Mouse (Mus musculus) lung, embryonic 14.5 days (tissue): ENCODE results near the gene Fam117a. TPM values are rescaled to one million over a fixed set of nuclear protein-coding genes. Genes with fewer than 3 reads are reported as not detected.
A peak's percentile ranks its signal among the peaks of the same experiment; 100 is the strongest.

Experiments
- ATAC-seq: fragments of 200-750 bp; cut with Nextera tagmentation; 2 replicates; pipeline ENCODE4 v1.8.0; 2017; ENCODE audit warnings: mild to moderate bottlenecking, moderate TSS enrichment, moderate library complexity; ENCODE audit not compliant: insufficient read depth
- DNase-seq: peaks from one replicate; pipeline ENCODE4 v3.0.0-alpha.2; 2015
- H3K27ac ChIP-seq: fragments of 300-500 bp; sonication (generic); 2 replicates; pipeline ENCODE4 v1.5.1; 2014; ENCODE audit warnings: low read depth, mild to moderate bottlenecking, moderate library complexity
- H3K27me3 ChIP-seq: fragments of 300-500 bp; sonication (generic); 2 replicates; pipeline ENCODE4 v1.6.1; 2014; ENCODE audit warnings: low read length, control low read depth; ENCODE audit not compliant: insufficient read depth
- H3K36me3 ChIP-seq: fragments of 300-500 bp; sonication (generic); 2 replicates; pipeline ENCODE4 v1.6.1; 2014; ENCODE audit warnings: control low read depth; ENCODE audit not compliant: insufficient read depth
- H3K4me1 ChIP-seq: fragments of 300-500 bp; sonication (generic); 2 replicates; pipeline ENCODE4 v1.6.1; 2014; ENCODE audit warnings: antibody characterized with exemption, control low read depth; ENCODE audit not compliant: insufficient read depth
- H3K4me2 ChIP-seq: fragments of 300-500 bp; sonication (generic); 2 replicates; pipeline ENCODE4 v1.6.1; 2014; ENCODE audit warnings: mild to moderate bottlenecking
- H3K4me3 ChIP-seq: fragments of 300-500 bp; sonication (generic); 2 replicates; pipeline ENCODE4 v1.5.1; 2014; ENCODE audit warnings: low read depth, low read length
- H3K9ac ChIP-seq: fragments of 300-500 bp; sonication (generic); 2 replicates; pipeline ENCODE4 v1.6.1; 2014
- H3K9me3 ChIP-seq: fragments of 300-500 bp; sonication (generic); 2 replicates; pipeline ENCODE4 v1.6.1; 2016; ENCODE audit warnings: low read depth, low read length, control low read depth
- CTCF ChIP-seq: IDR thresholded peaks from 2 replicates; pipeline ENCODE4 v1.5.1; 2016; ENCODE audit warnings: antibody characterized with exemption, low read depth
- WGBS: fragments of 180-500 bp; shearing (Covaris S2); extraction: QIAGEN DNeasy Blood & Tissue Kit; methylation state at CpG from one replicate; pipeline ENCODE4 v1.1.7; 2014; 5-methylcytosine and 5-hydroxymethylcytosine counted together
- polyA plus RNA-seq: library from polyadenylated mRNA; unstranded; fragments of >200 nt; fragmentation: Nextera tagmentation; extraction: Ambion mirVana; gene quantifications from 2 replicates; pipeline ENCODE4 v1.2.1, GENCODE M21; 2014

Gene Fam117a
- polyA plus RNA-seq, 1 experiment from 2014 or later, result 14.6 TPM

DNA sequence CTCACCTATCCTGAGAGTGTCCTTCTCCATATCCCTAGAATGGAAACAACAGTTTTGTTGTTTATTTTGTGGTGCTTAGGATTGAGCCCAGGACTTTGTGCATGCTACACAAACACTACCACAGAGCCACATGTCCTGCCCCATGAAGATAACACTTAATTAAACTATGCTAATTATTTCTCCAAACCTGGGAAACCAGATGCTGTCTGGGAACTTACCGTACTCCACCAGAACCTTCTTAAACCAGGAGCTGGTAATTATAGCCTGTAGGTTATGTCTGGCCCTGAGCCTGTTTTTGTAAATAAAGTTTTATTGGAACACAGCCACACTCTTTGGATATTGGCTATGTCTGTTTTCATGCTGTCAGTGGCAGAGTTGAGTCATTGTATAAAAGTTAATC is 3.4 kb downstream of the Fam117a start:
- TF ChIP-seq CTCF, result no peak
- peak overlapping the region; percentile 85; the same call in 1 of the 2 replicates for H3K4me2 ChIP-seq
- no peaks in the 10 kb centered on the region for H3K36me3 ChIP-seq
- H3K4me3 ChIP-seq, result peak overlapping the region; percentile 89; the same call in 1 of the 2 replicates
- H3K9me3 ChIP-seq, result no peaks in the 10 kb centered on the region
- DNase-seq, result no peak
- H3K4me1 ChIP-seq, result peaks cover 16% of the 10 kb centered on the region
- no peak overlapping the region for H3K27ac ChIP-seq
- 76% methylated on average over 1 of the region's 1 CpGs for WGBS
- H3K27me3 ChIP-seq, result no peaks in the 10 kb centered on the region
- ATAC-seq, result no peak
- H3K9ac ChIP-seq, result peak overlapping the region; percentile 14; the same call in 1 of the 2 replicates

DNA sequence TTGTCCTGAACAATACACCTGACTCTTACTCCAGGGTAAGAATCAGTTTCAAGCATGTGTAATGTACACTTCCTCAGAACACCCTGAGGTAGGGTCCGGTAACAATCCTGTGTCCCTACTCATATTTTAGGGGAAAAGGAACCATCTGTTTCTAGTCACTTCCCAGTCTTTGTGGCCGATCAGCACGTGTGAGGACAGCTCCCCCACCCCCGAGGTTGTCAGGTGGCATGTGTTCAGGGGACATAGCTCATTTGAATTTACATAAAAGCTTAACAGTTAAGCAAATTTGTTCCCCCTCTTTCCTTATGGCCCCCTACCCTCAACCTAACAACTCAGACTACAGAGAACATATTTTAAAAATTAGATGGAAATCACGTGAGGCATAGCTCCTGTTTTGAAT is 3.8 kb downstream of the Fam117a start:
- H3K4me3 ChIP-seq, result peak overlapping the region; percentile 89; the same call in 1 of the 2 replicates
- H3K36me3 ChIP-seq, result no peaks in the 10 kb centered on the region
- H3K4me1 ChIP-seq, result peaks cover 16% of the 10 kb centered on the region
- ATAC-seq, result no peak
- 48% methylated on average over 5 of the region's 5 CpGs for WGBS
- no peaks in the 10 kb centered on the region for H3K9me3 ChIP-seq
- no peak for TF ChIP-seq CTCF
- peak overlapping the region; percentile 85; the same call in 1 of the 2 replicates for H3K4me2 ChIP-seq
- no peak overlapping the region for H3K27ac ChIP-seq
- H3K27me3 ChIP-seq, result no peaks in the 10 kb centered on the region
- DNase-seq, result no peak
- H3K9ac ChIP-seq, result no peak overlapping the region

DNA sequence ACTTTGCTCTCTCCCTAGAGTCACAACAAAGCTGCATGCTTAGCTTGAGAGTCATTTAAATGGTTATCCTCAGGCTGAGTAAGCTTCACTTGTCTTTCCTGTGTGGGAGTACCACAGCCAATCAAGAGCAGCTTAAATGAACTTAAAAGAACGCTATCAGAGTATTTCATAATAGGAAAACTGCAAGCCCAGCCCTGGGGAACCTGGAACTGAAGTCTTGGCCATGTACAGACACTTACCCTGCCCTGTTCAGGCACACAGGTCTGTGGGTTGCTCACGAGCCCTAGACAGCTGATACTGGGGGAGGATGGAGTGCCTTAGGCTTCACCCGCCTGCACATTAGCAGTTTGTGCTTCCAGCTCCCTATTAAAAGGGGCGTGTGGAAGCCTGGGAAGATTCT is 6.4 kb downstream of the Fam117a start:
- WGBS, result 62% methylated on average over 4 of the region's 4 CpGs
- peaks cover 12% of the 10 kb centered on the region for H3K4me1 ChIP-seq

DNA sequence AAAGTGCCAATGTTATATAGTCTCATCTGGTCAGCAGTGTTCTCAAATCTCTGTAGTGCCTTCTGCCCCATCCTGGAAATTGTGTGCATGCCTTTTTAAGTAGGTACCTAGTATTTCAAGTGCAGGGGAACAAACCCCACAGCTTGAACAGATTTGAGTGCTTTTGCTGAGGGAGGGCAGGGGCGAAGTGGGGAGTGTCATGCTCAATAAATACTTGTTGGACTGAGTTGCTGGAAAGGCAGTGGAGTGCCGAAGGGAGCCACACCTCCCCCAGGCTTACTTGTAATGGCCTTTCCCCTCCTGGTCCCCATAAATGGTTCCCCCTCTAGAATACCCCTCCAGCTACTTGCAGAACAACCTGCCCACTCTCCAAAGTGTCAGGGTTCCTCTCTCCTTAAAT is 7.4 kb downstream of the Fam117a start:
- ATAC-seq (no peak), DNase-seq (no peak)
- no peaks in the 10 kb centered on the region for H3K9me3 ChIP-seq
- no peak overlapping the region for H3K4me2 ChIP-seq
- no peak overlapping the region for H3K4me3 ChIP-seq
- no peak overlapping the region for H3K9ac ChIP-seq
- no peaks in the 10 kb centered on the region for H3K27me3 ChIP-seq
- H3K4me1 ChIP-seq, result peaks cover 3% of the 10 kb centered on the region; the same call in 1 of the 2 replicates
- no peak for TF ChIP-seq CTCF
- peaks cover 11% of the 10 kb centered on the region; the same call in 1 of the 2 replicates for H3K36me3 ChIP-seq
- H3K27ac ChIP-seq, result no peak overlapping the region
- 48% methylated on average over 2 of the region's 2 CpGs for WGBS

More for the DNA sequence above, 6.4 kb downstream of the Fam117a start:
- Histone ChIP-seq H3K36me3 (peaks cover 8% of the 10 kb centered on the region; the same call in 1 of the 2 replicates), H3K9me3 (no peaks in the 10 kb centered on the region), H3K9ac (no peak overlapping the region), H3K4me3 (no peak overlapping the region), H3K4me2 (no peak overlapping the region), H3K27ac (no peak overlapping the region), H3K27me3 (no peaks in the 10 kb centered on the region)
- TF ChIP-seq CTCF, result no peak
- ATAC-seq, result no peak
- DNase-seq, result no peak

DNA sequence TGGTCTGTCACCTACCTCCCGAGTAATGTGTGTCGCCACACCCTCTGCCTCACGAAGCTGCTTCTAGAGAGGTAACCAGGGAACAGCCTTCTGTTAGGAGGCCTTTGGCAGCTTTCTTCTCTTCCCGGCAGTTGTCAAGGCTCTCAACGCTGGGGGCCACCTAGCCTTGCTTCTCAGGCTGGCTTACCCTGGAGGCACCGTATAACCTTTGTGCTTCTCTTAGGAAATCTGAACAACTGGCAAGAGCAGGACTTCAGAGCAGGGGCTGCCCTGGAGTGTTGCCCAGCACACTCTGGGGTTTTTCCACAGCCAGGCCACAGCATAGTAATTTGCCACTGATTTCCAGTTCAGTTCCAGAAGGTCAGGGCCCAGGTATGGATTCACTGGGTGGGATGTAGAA is 13.5 kb downstream of the Fam117a start:
- no peak overlapping the region for H3K27ac ChIP-seq
- H3K27me3 ChIP-seq, result no peaks in the 10 kb centered on the region
- ATAC-seq, result no peak
- H3K9ac ChIP-seq, result no peak overlapping the region
- DNase-seq, result no peak
- no peak overlapping the region for H3K4me3 ChIP-seq
- no peaks in the 10 kb centered on the region for H3K9me3 ChIP-seq
- no peak for TF ChIP-seq CTCF
- peaks cover 11% of the 10 kb centered on the region; the same call in 1 of the 2 replicates for H3K36me3 ChIP-seq
- H3K4me1 ChIP-seq, result 0 out of 2 replicates have a peak, but pooled peaks cover 3% of the 10 kb centered on the region
- WGBS, result 59% methylated on average over 6 of the region's 6 CpGs
- H3K4me2 ChIP-seq, result no peak overlapping the region

DNA sequence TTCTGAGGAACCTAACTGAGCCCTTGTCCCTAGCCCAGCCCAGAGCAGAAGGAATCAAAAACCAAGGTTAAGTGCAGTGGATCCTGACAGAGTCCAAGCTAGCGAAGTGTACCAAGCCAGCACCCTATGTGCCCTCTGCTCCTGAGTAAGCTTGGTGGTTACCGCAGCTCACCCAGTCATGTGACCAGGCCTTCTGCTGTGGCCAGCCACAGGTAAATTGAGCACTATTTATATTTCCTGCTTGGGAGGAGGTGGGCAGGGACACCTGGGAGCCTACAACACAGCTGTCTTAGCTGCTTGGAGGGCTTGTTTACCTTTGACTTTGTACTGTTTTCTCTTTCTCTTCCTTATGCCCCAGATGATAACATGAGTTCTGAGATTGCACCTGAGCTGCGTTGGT is 14.1 kb downstream of the Fam117a start:
- no peak overlapping the region for H3K4me2 ChIP-seq
- ATAC-seq, result no peak
- H3K9ac ChIP-seq, result no peak overlapping the region

DNA sequence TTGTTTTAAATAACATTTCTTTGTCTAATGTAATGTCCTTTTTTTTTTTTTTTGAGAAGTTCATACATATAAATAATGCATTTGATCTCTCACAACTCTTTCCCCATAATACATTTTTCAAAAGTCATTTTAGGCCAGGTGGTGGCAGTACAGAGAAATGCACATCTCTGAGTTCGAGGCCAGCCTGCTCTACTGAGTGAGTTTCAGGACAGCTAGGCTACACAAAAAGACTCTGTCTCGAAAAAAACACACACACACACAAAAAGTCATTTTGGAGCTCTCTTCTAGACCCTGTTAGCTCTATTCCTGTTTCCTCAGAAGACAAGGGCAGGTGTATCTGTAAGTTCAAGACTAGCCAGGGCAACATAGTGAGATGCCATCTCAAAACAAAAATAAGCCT is 15.9 kb downstream of the Fam117a start:
- Histone ChIP-seq H3K4me2 (no peak overlapping the region), H3K4me3 (no peak overlapping the region), H3K27ac (no peak overlapping the region), H3K9me3 (no peaks in the 10 kb centered on the region), H3K36me3 (peaks cover 6% of the 10 kb centered on the region; the same call in 1 of the 2 replicates), H3K9ac (no peak overlapping the region), H3K27me3 (no peaks in the 10 kb centered on the region), H3K4me1 (0 out of 2 replicates have a peak, but pooled peaks cover 3% of the 10 kb centered on the region)
- 92% methylated on average over 2 of the region's 2 CpGs for WGBS
- ATAC-seq, result no peak
- DNase-seq, result no peak
- no peak for TF ChIP-seq CTCF

More for the DNA sequence above, 14.1 kb downstream of the Fam117a start:
- Histone ChIP-seq H3K4me3 (no peak overlapping the region), H3K9me3 (no peaks in the 10 kb centered on the region), H3K36me3 (peaks cover 11% of the 10 kb centered on the region; the same call in 1 of the 2 replicates), H3K27me3 (no peaks in the 10 kb centered on the region), H3K4me1 (0 out of 2 replicates have a peak, but pooled peaks cover 3% of the 10 kb centered on the region), H3K27ac (no peak overlapping the region)
- WGBS, result 79% methylated on average over 3 of the region's 3 CpGs
- no peak for DNase-seq
- no peak for TF ChIP-seq CTCF
